In the genomic region with DNA sequence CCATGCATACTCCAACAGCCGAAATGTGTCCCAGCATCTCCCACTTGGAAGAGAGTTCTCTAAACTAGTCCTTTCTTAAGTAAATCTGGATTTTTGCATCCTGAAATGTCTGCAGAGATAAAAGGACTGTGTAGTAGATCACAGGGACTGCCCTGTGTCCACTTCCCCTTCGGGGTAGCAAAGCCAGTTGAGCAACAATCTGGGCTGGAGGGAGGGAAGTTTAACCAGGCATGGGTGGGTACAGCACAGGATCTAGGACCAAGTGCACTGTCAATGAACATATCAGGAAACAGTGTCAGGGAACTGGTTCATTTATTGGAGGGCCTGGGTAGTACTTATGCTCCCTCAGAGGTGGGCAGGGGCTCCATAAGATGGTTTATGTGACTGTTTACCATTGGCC, we compare ENCODE assay signal across 25 mouse cellular contexts.
A peak's percentile ranks its signal among the peaks of the same experiment; 100 is the strongest.
DNase-seq lines count a peak whose midpoint lies in the region; ATAC-seq lines count a peak whose summit lies in the region.
"Had no signal": no experiment of that assay in that cellular context is flagged by ENCODE, and none has a peak within 500 bp of the region (broad histone marks: within the 10 kb centered on the region; RNA-seq: fewer than 3 reads in every experiment).

No protein-coding gene starts in this region.

- no peak overlapping the region for H3K4me3 ChIP-seq in intestine, embryonic 15.5 days (replicated peaks)
- H3K4me3 ChIP-seq: forebrain, embryonic 10.5 days; forebrain, embryonic 13.5 days; heart, embryonic 10.5 days; heart, embryonic 13.5 days; hindbrain, embryonic 15.5 days had no signal

- H3K36me3 ChIP-seq in intestine, embryonic 15.5 days, result no peaks in the 10 kb centered on the region
- H3K36me3 ChIP-seq: forebrain, embryonic 10.5 days; heart, embryonic 10.5 days; heart, embryonic 13.5 days; hindbrain, embryonic 15.5 days had no signal

- peak; percentile 85 for ATAC-seq in intestine, embryonic 15.5 days
- peak; percentile 63 for ATAC-seq in megakaryocyte progenitor cell, adult 5-6 weeks (replicated peaks; ENCODE audit: poor library complexity)
- ATAC-seq: activated CD4-positive, CD25-positive, alpha-beta regulatory T cell, adult 4 months; CD4-positive, CD25-positive, alpha-beta regulatory T cell, adult 4 months; forebrain, embryonic 13.5 days; forebrain, embryonic 16.5 days had no signal

- no peak overlapping the region for H3K27ac ChIP-seq in intestine, embryonic 15.5 days
- H3K27ac ChIP-seq: forebrain, embryonic 10.5 days; forebrain, embryonic 13.5 days; heart, embryonic 10.5 days; heart, embryonic 13.5 days; hindbrain, embryonic 15.5 days had no signal

- no peak overlapping the region for H3K9ac ChIP-seq in intestine, embryonic 15.5 days
- H3K9ac ChIP-seq: forebrain, embryonic 13.5 days; heart, embryonic 13.5 days; hindbrain, embryonic 15.5 days had no signal

- H3K4me1 ChIP-seq in intestine, embryonic 15.5 days (replicated peaks), result no peaks in the 10 kb centered on the region

- DNase-seq in urinary bladder, postnatal 14 days (ENCODE audit: low spot score), result peak; percentile 20
- DNase-seq in urinary bladder, postnatal 4 days (ENCODE audit: low spot score in 2 of 2), result no peak
- no peak for DNase-seq in kidney, postnatal 10 days
- DNase-seq in adipocyte (ENCODE audit: low spot score), result no peak
- DNase-seq: adrenal gland, postnatal 10 days; adrenal gland, postnatal 36 days; cerebellum, adult 18-20 months; cerebellum, adult 9-11 months; cerebellum, postnatal 25 days; gastrocnemius, postnatal 10 days; gastrocnemius, postnatal 36 days; heart, adult 18-20 months; heart, postnatal 14 days; heart, postnatal 4 days; kidney, adult 11 months had no signal

- H3K4me2 ChIP-seq in intestine, embryonic 15.5 days (replicated peaks), result 0 out of 2 replicates have a peak overlapping the region, but pooled peaks have one; percentile 4
- H3K4me2 ChIP-seq: forebrain, embryonic 13.5 days; heart, embryonic 13.5 days; hindbrain, embryonic 15.5 days had no signal

- no peaks in the 10 kb centered on the region for H3K9me3 ChIP-seq in intestine, embryonic 15.5 days
- H3K9me3 ChIP-seq: forebrain, embryonic 10.5 days; forebrain, embryonic 13.5 days; heart, embryonic 10.5 days; hindbrain, embryonic 15.5 days had no signal

- WGBS in intestine, embryonic 15.5 days, result 48% methylated on average over 2 of the region's 2 CpGs

- no peaks in the 10 kb centered on the region for H3K27me3 ChIP-seq in intestine, embryonic 15.5 days (replicated peaks)
- H3K27me3 ChIP-seq: forebrain, embryonic 13.5 days; heart, embryonic 13.5 days; hindbrain, embryonic 15.5 days had no signal
